Mouse (Mus musculus) C2C12 (cell line): ENCODE data around the gene Mov10. TPM values are rescaled to one million over a fixed set of nuclear protein-coding genes. Genes with fewer than 3 reads are reported as not detected.

Experiments used
- H3K27me3 ChIP-seq: one replicate; pipeline ENCODE4 v1.6.1; 2011; ENCODE audit not compliant: control insufficient read depth, insufficient read depth, insufficient read length
- H3K36me3 ChIP-seq: one replicate; pipeline ENCODE4 v1.6.1; 2011; ENCODE audit not compliant: control insufficient read depth, insufficient read depth
- H3K4me3 ChIP-seq: one replicate; pipeline ENCODE4 v1.5.1; 2011; ENCODE audit warnings: mild to moderate bottlenecking, control low read depth; ENCODE audit not compliant: poor library complexity, insufficient read depth, severe bottlenecking
- H3K79me2 ChIP-seq: one replicate; pipeline ENCODE4 v1.6.1; 2011; ENCODE audit not compliant: control insufficient read depth, insufficient read depth
- H3K79me3 ChIP-seq: one replicate; pipeline ENCODE4 v1.6.1; 2011; ENCODE audit warnings: low read depth, control low read depth
- H3ac ChIP-seq: one replicate; pipeline ENCODE3; 2011; ENCODE audit warnings: low read depth; ENCODE audit not compliant: control insufficient read depth, insufficient read length
- CEBPB ChIP-seq: IDR thresholded peaks from one replicate; pipeline ENCODE4 v1.6.1; 2011; ENCODE audit warnings: low read depth, mild to moderate bottlenecking, control low read depth, moderate library complexity
- CTCF ChIP-seq: IDR thresholded peaks from one replicate; pipeline ENCODE4 v1.5.1; 2011; ENCODE audit not compliant: control insufficient read depth, insufficient read depth, insufficient read length
- FOSL1 ChIP-seq: IDR thresholded peaks from one replicate; pipeline ENCODE4 v1.8.0; 2011; ENCODE audit warnings: mild to moderate bottlenecking, low read length; ENCODE audit not compliant: poor library complexity, insufficient read depth, severe bottlenecking
- MAX ChIP-seq: IDR thresholded peaks from one replicate; pipeline ENCODE4 v1.6.1; 2011; ENCODE audit warnings: mild to moderate bottlenecking, control low read depth
- MYOD1 ChIP-seq: IDR thresholded peaks from one replicate; pipeline ENCODE4 v1.6.1; 2011; ENCODE audit warnings: low read depth; ENCODE audit not compliant: control insufficient read depth, insufficient read length
- MYOG ChIP-seq: IDR thresholded peaks from one replicate; pipeline ENCODE4 v1.6.1; 2011; ENCODE audit not compliant: control insufficient read depth, insufficient read length; ENCODE audit errors: extremely low read depth
- USF1 ChIP-seq: IDR thresholded peaks from one replicate; pipeline ENCODE4 v1.6.1; 2011; ENCODE audit warnings: low read depth, mild to moderate bottlenecking, control low read depth, moderate library complexity
- polyA plus RNA-seq: library from polyadenylated mRNA; unstranded; fragments of >200 nt; fragmentation: generic; extraction: Trizol; gene quantifications from one replicate; pipeline ENCODE4 v1.2.1, GENCODE M21; 2012; ENCODE audit warnings: missing spikeins

The Mov10 gene
- polyA plus RNA-seq, 1 experiment: 9.3 TPM

DNA sequence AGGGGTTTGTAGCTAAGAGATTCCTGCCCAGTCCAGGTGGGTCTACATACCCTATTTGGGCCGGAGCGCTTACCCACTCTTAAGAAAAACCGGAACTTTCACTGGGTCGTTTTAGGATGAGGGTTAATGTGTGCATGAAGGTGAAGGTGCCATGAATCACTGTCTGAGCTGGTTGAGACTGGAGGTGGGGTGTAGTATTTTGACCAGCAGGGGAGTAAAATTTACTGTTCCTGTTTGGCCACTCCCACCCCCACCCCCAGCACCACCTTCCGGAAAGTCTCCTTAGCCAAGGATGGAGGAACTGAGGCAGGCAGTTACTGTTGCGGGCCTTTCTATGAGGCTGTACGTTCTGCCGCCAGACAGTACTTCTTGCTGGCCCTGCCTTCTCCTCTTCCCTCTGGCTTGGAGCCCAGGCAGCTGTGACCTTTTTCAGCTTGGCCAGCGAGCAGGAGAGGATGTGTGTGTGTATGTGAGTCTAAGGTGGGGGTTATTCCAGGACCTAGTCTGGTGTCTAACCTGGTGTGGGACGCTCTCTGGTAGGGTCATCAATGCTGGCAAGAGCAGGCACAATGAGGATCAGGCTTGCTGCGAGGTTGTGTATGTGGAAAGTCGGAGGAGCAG lies 36.2 kb downstream of the Mov10 start:
- no peaks in the 10 kb centered on the region for H3K36me3 ChIP-seq
- H3K79me3 ChIP-seq: no peaks in the 10 kb centered on the region
- TF ChIP-seq CTCF: no peak
- no peak for TF ChIP-seq MYOG
- TF ChIP-seq MYOD1: no peak
- TF ChIP-seq MAX: no peak
- TF ChIP-seq USF1: no peak
- TF ChIP-seq FOSL1: no peak
- TF ChIP-seq CEBPB: no peak
- no peak overlapping the region for H3K4me3 ChIP-seq
- H3K27me3 ChIP-seq: peaks cover 9% of the 10 kb centered on the region
- H3K79me2 ChIP-seq: no peaks in the 10 kb centered on the region
- no peak overlapping the region for H3ac ChIP-seq

DNA sequence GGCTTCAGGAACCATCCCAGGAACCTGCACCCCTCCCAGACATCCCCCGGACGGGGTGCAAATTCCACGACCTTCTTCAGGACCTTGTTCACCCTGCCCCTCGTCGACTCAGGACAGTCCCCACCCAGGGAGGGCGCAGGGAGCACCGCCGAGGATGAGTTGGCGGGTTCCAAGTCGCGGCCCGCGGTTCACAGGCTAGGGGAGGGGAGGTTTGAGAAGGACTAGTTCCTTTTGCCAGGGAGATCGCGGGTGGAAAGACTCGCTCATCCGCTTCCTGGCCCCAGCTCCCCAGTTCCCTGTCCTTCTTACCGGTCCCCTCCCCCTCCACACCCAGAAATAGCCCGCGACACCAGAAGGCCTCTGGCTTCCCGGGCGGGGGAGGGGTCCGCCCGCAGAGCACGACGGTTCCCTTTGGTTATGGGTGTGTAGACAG lies 36.9 kb downstream of the Mov10 start, which contains the start of gene Fam19a3:
Gene Fam19a3, minus strand, starts transcription at position 370 of the 433 bp plus-strand sequence.
- no peaks in the 10 kb centered on the region for H3K79me2 ChIP-seq
- no peak for TF ChIP-seq CEBPB
- TF ChIP-seq USF1: no peak
- H3K79me3 ChIP-seq: no peaks in the 10 kb centered on the region
- no peak within 1 kb of the TSS for H3ac ChIP-seq
- H3K27me3 ChIP-seq: peaks cover 14% of the 10 kb centered on the region
- H3K36me3 ChIP-seq: no peaks in the 10 kb centered on the region
- H3K4me3 ChIP-seq: no peak within 1 kb of the TSS

DNA sequence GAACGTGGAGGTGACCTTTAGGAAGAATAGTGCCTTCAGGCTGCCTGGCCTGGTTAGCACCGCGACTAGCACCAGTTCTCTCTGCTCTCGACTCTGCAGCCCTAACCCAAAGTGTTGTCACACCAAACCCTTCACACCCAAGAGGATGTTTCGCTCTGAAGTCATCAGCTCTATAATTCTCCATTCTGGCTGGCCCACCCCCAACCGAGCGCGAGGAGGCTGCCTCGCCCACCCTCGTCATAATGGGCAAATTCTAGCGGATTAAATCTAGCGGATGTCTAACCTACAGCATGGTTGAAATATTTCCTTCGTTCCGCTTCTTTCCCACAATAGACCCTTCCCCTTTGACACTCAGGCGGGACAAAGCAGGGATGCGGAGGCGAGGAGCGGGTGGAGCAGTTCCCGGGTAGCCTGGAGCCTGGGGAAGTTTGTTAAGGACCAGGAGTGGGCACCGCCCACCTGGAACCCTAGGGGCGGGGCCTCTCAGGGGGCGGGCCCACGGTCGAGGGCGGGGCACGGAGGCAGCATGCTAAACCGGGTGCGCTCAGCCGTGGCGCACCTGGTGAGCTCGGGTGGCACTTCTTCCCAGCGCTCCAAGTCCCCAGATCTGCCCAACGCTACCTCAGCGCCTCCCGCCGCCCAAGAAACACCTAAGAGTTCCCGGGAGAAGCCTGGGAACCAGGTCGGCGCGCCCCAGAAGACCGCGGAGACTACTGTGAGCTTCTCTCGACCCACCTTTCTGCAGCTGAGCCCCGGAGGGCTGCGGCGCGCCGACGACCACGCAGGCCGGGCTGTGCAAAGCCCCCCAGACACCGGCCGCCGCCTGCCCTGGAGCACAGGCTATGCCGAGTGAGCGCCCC lies 37.6 kb downstream of the Mov10 start, which contains the start of gene Ppm1j:
Gene Ppm1j, plus strand, starts transcription at position 496 of the 860 bp plus-strand sequence.
- no peaks in the 10 kb centered on the region for H3K79me3 ChIP-seq
- H3ac ChIP-seq: no peak within 1 kb of the TSS
- H3K36me3 ChIP-seq: no peaks in the 10 kb centered on the region
- H3K79me2 ChIP-seq: no peaks in the 10 kb centered on the region
- peaks cover 17% of the 10 kb centered on the region for H3K27me3 ChIP-seq
- no peak for TF ChIP-seq MYOD1
- no peak within 1 kb of the TSS for H3K4me3 ChIP-seq

DNA sequence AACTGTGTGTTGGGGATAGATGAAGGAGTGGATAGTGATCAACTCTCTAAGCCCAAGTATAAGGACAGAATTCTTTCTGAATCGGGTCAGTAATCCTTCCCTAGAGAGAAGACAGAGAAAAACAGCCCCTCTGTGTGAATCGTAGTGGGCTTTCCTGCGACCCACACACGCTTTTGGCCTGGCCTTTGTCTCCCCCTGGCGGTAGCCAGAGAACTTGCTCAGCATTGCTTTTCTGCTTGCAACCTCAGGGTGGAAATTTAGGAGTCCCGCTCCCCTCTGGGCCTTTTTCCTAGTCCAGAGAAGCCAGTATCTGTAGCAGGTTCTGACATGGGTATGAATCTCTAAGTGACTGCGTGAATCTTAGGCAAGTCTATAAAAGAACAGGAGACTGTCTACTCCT lies 38.4 kb downstream of the Mov10 start:
- no peaks in the 10 kb centered on the region for H3K36me3 ChIP-seq
- H3K79me2 ChIP-seq: no peaks in the 10 kb centered on the region
- no peak overlapping the region for H3K4me3 ChIP-seq
- TF ChIP-seq MYOG: no peak
- no peak for TF ChIP-seq USF1
- TF ChIP-seq FOSL1: no peak
- no peak for TF ChIP-seq MAX
- peak; percentile 82 for TF ChIP-seq CTCF
- no peak for TF ChIP-seq MYOD1
- no peak for TF ChIP-seq CEBPB
- no peaks in the 10 kb centered on the region for H3K79me3 ChIP-seq
- no peak overlapping the region for H3ac ChIP-seq
- peaks cover 17% of the 10 kb centered on the region for H3K27me3 ChIP-seq

DNA sequence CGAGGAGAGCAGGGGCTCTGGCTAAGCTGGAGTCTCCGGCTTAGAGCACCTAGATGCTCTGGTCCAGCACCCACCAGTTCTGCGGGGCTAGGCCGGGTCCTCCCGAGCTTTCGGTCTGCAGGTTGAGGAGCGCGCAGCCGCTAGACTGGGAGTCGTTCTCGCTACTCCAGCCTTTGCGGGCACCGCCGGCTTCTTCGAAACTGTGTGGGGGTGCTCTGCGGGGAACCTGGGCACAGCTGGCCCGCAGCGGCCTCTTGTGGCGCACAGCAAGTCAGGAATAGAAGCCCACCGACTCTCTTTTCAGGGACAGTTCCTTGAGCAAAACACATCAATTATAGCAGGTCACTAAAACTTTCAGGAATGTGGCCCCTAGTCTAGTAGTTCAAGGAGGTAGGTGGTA lies 41.0 kb downstream of the Mov10 start:
- Histone ChIP-seq H3K36me3 (no peaks in the 10 kb centered on the region), H3ac (no peak overlapping the region), H3K79me2 (no peaks in the 10 kb centered on the region), H3K27me3 (peaks cover 17% of the 10 kb centered on the region), H3K4me3 (no peak overlapping the region), H3K79me3 (no peaks in the 10 kb centered on the region)
- TF ChIP-seq USF1 (no peak), MYOG (no peak), MYOD1 (no peak), CTCF (no peak), CEBPB (no peak), FOSL1 (no peak), MAX (no peak)

DNA sequence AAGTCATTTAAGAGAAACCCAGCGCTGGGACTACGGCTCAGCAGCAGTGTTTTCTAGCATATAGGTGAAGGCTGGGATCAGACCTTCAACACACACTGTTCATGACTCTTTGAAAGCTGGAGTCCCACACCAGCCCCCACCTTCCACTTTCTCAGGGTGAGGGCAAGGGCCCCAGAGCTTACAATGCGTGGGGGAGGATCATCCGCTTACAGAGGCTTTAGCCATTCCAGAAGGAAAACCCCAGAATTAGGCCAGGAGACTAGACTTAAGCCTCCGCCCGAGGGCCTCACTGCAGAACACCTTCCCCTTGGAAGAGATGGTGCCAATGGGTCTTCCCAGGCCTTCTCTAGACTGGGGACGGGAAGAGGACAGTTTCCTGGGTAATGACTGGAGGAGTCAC lies 45.1 kb downstream of the Mov10 start:
- H3K27me3 ChIP-seq: peaks cover 12% of the 10 kb centered on the region
- no peaks in the 10 kb centered on the region for H3K79me2 ChIP-seq
- no peak for TF ChIP-seq CTCF
- no peak for TF ChIP-seq FOSL1
- no peak for TF ChIP-seq CEBPB
- TF ChIP-seq USF1: no peak
- no peak for TF ChIP-seq MYOD1
- TF ChIP-seq MAX: no peak
- TF ChIP-seq MYOG: no peak
- H3ac ChIP-seq: no peak overlapping the region
- no peaks in the 10 kb centered on the region for H3K79me3 ChIP-seq
- no peak overlapping the region for H3K4me3 ChIP-seq
- no peaks in the 10 kb centered on the region for H3K36me3 ChIP-seq
